Mouse (Mus musculus) C2C12 (cell line): ENCODE results near the gene Mvp.

Experiments
- CEBPB ChIP-seq: IDR thresholded peaks from one replicate; pipeline ENCODE4 v1.6.1; 2011; ENCODE audit warnings: low read depth, mild to moderate bottlenecking, control low read depth, moderate library complexity
- CTCF ChIP-seq: IDR thresholded peaks from one replicate; pipeline ENCODE4 v1.5.1; 2011; ENCODE audit not compliant: control insufficient read depth, insufficient read depth, insufficient read length
- MAX ChIP-seq: IDR thresholded peaks from one replicate; pipeline ENCODE4 v1.6.1; 2011; ENCODE audit warnings: mild to moderate bottlenecking, control low read depth
- MYOD1 ChIP-seq: IDR thresholded peaks from one replicate; pipeline ENCODE4 v1.6.1; 2011; ENCODE audit warnings: low read depth; ENCODE audit not compliant: control insufficient read depth, insufficient read length
- MYOG ChIP-seq: IDR thresholded peaks from one replicate; pipeline ENCODE4 v1.6.1; 2011; ENCODE audit not compliant: control insufficient read depth, insufficient read length; ENCODE audit errors: extremely low read depth
- USF1 ChIP-seq: IDR thresholded peaks from one replicate; pipeline ENCODE4 v1.6.1; 2011; ENCODE audit warnings: low read depth, mild to moderate bottlenecking, control low read depth, moderate library complexity

GRCm38 (mm10) chr7:127030172-127030571 lies 15.8 kb upstream of the Mvp start:
- TF ChIP-seq USF1 (no peak), CTCF (no peak), MAX (no peak), CEBPB (no peak), MYOD1 (no peak), MYOG (no peak)
